Mouse (Mus musculus) CH12.LX (cell line): Measurements from ENCODE around the gene Rft1. TPM values are rescaled to one million over a fixed set of nuclear protein-coding genes. Genes with fewer than 3 reads are reported as not detected.

Source experiments
- DNase-seq: peaks from one replicate; pipeline ENCODE4 v3.0.0-alpha.2; 2013; ENCODE audit errors: extremely low read depth
- H3K27ac ChIP-seq: 2 replicates; pipeline ENCODE4 v1.5.1; 2012; ENCODE audit warnings: low read depth, mild to moderate bottlenecking, control low read depth, moderate library complexity; ENCODE audit not compliant: insufficient read depth
- H3K27me3 ChIP-seq: replicated peaks from 2 replicates; pipeline ENCODE3; 2012; ENCODE audit warnings: inconsistent platforms
- H3K36me3 ChIP-seq, 2 experiments: replicated peaks in 1 of 2; 2 replicates each; pipeline versions ENCODE3 to v1.6.1; 2012; ENCODE audit warnings: inconsistent platforms in 1 of 2, low read length in 1 of 2, mild to moderate bottlenecking in 1 of 2, mixed read lengths in 1 of 2, moderate library complexity in 1 of 2; ENCODE audit not compliant: control insufficient read depth in 1 of 2, insufficient read depth in 1 of 2
- H3K4me1 ChIP-seq, 2 experiments: 2 replicates each; pipeline ENCODE4 v1.6.1; 2012; ENCODE audit warnings: inconsistent platforms in 1 of 2, moderate library complexity in 1 of 2; ENCODE audit not compliant: insufficient read depth in 2 of 2, control insufficient read depth in 1 of 2
- H3K4me2 ChIP-seq: 2 replicates; pipeline ENCODE4 v1.6.1; 2012; ENCODE audit warnings: low read depth, mild to moderate bottlenecking, control low read depth; ENCODE audit not compliant: poor library complexity, insufficient read depth, severe bottlenecking
- H3K4me3 ChIP-seq, 3 experiments: fragments of 150-350 bp in 1 of 3; sonication (generic) in 1 of 3; replicated peaks in 1 of 3; 2 replicates each; pipeline versions ENCODE3 to v1.5.1; 2011 to 2012; ENCODE audit warnings: low read depth in 2 of 3, low read length in 2 of 3, mild to moderate bottlenecking in 2 of 3, moderate library complexity in 2 of 3, control low read depth in 1 of 3, improper control_type of control experiment in 1 of 3, inconsistent platforms in 1 of 3, mixed read lengths in 1 of 3; ENCODE audit not compliant: poor library complexity in 1 of 3
- H3K79me2 ChIP-seq: replicated peaks from 2 replicates; pipeline ENCODE4 v1.6.1; 2012; ENCODE audit warnings: mild to moderate bottlenecking, moderate library complexity; ENCODE audit not compliant: control insufficient read depth, poor library complexity, insufficient read depth, severe bottlenecking; ENCODE audit errors: extremely low read depth
- H3K9ac ChIP-seq: 2 replicates; pipeline ENCODE4 v1.6.1; 2012; ENCODE audit warnings: low read depth, mild to moderate bottlenecking, control low read depth, moderate library complexity; ENCODE audit not compliant: insufficient read depth
- H3K9me3 ChIP-seq: replicated peaks from 2 replicates; pipeline ENCODE3; 2012; ENCODE audit warnings: low read length, inconsistent platforms, mixed read lengths
- BHLHE40 ChIP-seq: IDR thresholded peaks from 2 replicates; pipeline ENCODE4 v1.6.1; 2011; ENCODE audit warnings: mild to moderate bottlenecking, low read depth, low read length, improper control_type of control experiment
- CHD1 ChIP-seq: IDR thresholded peaks from 2 replicates; pipeline ENCODE4 v1.6.1; 2012; ENCODE audit warnings: low read depth, low read length, improper control_type of control experiment, inconsistent platforms
- CHD2 ChIP-seq: IDR thresholded peaks from 2 replicates; pipeline ENCODE4 v1.6.1; 2011; ENCODE audit warnings: low read length, improper control_type of control experiment
- CTCF ChIP-seq, 2 experiments: IDR thresholded peaks in 1 of 2; conservative IDR thresholded peaks in 1 of 2; 2 replicates each; pipeline ENCODE4 v1.5.1; 2011 to 2012; ENCODE audit warnings: low read depth in 2 of 2, low read length in 2 of 2, improper control_type of control experiment in 1 of 2, inconsistent platforms in 1 of 2, mild to moderate bottlenecking in 1 of 2, moderate library complexity in 1 of 2
- GABPA ChIP-seq: IDR thresholded peaks from 2 replicates; pipeline ENCODE4 v1.6.1; 2012; ENCODE audit warnings: low read depth, low read length, improper control_type of control experiment, inconsistent platforms; ENCODE audit not compliant: insufficient replicate concordance
- JUN ChIP-seq: IDR thresholded peaks from 2 replicates; pipeline ENCODE4 v1.6.1; 2011; ENCODE audit warnings: low read depth, mild to moderate bottlenecking, low read length, improper control_type of control experiment, moderate library complexity; ENCODE audit not compliant: insufficient read depth
- MAFK ChIP-seq: IDR thresholded peaks from 2 replicates; pipeline ENCODE4 v1.6.1; 2011; ENCODE audit warnings: low read length, improper control_type of control experiment; ENCODE audit not compliant: insufficient replicate concordance
- MAX ChIP-seq: IDR thresholded peaks from 2 replicates; pipeline ENCODE4 v1.6.1; 2011; ENCODE audit warnings: low read length, improper control_type of control experiment
- MAZ ChIP-seq: IDR thresholded peaks from 2 replicates; pipeline ENCODE4 v1.6.1; 2012; ENCODE audit warnings: low read depth, mild to moderate bottlenecking, inconsistent platforms, low read length, improper control_type of control experiment, moderate library complexity
- MEF2A ChIP-seq: IDR thresholded peaks from 2 replicates; pipeline ENCODE4 v1.6.1; 2014; ENCODE audit warnings: low read depth, mild to moderate bottlenecking, inconsistent platforms, low read length, improper control_type of control experiment, borderline replicate concordance
- NRF1 ChIP-seq: IDR thresholded peaks from 2 replicates; pipeline ENCODE4 v1.6.1; 2014; ENCODE audit warnings: low read depth, mild to moderate bottlenecking, inconsistent platforms, low read length, improper control_type of control experiment, moderate library complexity
- PAX5 ChIP-seq: IDR thresholded peaks from 2 replicates; pipeline ENCODE4 v1.6.1; 2012; ENCODE audit warnings: low read length, inconsistent platforms, mixed read lengths
- POLR2AphosphoS2 ChIP-seq: IDR thresholded peaks from 2 replicates; pipeline ENCODE4 v1.6.1; 2011; ENCODE audit warnings: low read depth, low read length, improper control_type of control experiment
- RCOR1 ChIP-seq: conservative IDR thresholded peaks from 2 replicates; pipeline ENCODE4 v1.6.1; 2012; ENCODE audit warnings: low read depth, mild to moderate bottlenecking, inconsistent platforms, low read length, improper control_type of control experiment
- TBP ChIP-seq: conservative IDR thresholded peaks from 2 replicates; pipeline ENCODE4 v1.6.1; 2011; ENCODE audit warnings: low read depth, low read length, improper control_type of control experiment
- UBTF ChIP-seq: IDR thresholded peaks from 2 replicates; pipeline ENCODE4 v1.6.1; 2012; ENCODE audit warnings: low read depth, mild to moderate bottlenecking, inconsistent platforms, low read length, improper control_type of control experiment, moderate library complexity
- ZNF384 ChIP-seq: IDR thresholded peaks from 2 replicates; pipeline ENCODE4 v1.6.1; 2012; ENCODE audit warnings: low read depth, low read length, improper control_type of control experiment, inconsistent platforms
- dilution Hi-C: fragments of 300-500 bp; cut with MboI; formaldehyde crosslinking; loops from 2 replicates; pipeline ENCODE4 v1.14.3; 2020; ENCODE audit warnings: low sequenced_read_pairs; ENCODE audit not compliant: extremely low pct_unique_long_range_greater_than_20kb, extremely low pct_ligation_motif_present
- in situ Hi-C: fragments of 300-500 bp; cut with MboI; formaldehyde crosslinking; loops from 3 replicates; pipeline ENCODE4 v1.14.3; 2019; ENCODE audit warnings: low sequenced_read_pairs, low pct_ligation_motif_present, low pct_unique_long_range_greater_than_20kb, mixed read lengths
- polyA plus RNA-seq: library from polyadenylated mRNA; unstranded; fragments of >175 nt; gene quantifications from 2 replicates; pipeline ENCODE4 v1.2.1, GENCODE M21; 2012; ENCODE audit warnings: low read depth; ENCODE audit not compliant: insufficient read length
- total RNA-seq, 2 experiments: library from RNA; depleted of rRNA; stranded (reverse); fragments of 300-350 nt in 1 of 2; fragments of >200 nt in 1 of 2; gene quantifications; 2 replicates each; pipeline ENCODE4 v1.2.3; 2012 to 2014

Rft1 gene
- total and polyA plus RNA-seq, 3 experiments = 13.5 to 26.0 (median 17.7) TPM

DNA sequence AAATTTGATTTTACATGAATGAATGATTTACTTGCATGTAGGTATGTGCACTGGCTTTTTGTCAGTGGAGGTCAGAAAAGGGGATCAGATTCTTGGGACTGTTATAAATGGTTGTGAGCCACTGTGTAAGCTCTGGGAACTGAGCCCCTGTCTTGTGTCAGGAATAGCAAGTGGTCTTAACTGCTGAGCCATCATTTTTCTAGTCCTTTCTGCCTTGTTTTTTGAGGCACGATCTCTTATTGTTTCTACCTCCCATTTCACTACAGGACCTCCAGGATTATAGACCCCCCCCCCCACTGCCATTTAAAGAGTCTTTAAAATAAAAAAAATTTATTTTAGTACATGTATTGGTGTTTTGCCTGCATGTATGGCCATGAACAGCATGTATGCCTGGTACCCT lies 67.7 kb downstream of the Rft1 start:
- Histone ChIP-seq H3K4me2 (no peak overlapping the region), H3K9me3 (no peaks in the 10 kb centered on the region), H3K4me1 (peaks cover 3 to 7% of the 10 kb centered on the region in 2 experiments; a peak in 3 of 4 replicates), H3K4me3 (no peak overlapping the region), H3K79me2 (peaks cover 44% of the 10 kb centered on the region), H3K36me3 (no peaks in the 10 kb centered on the region), H3K27ac (no peak overlapping the region), H3K27me3 (peaks cover 2% of the 10 kb centered on the region), H3K9ac (no peak overlapping the region)
- TF ChIP-seq GABPA = no peak
- TF ChIP-seq MAFK = peak; percentile 68; the same call in 1 of the 2 replicates
- DNase-seq = no peak
- in situ Hi-C loops = no loop called here
- dilution Hi-C loops = no loop called here

DNA sequence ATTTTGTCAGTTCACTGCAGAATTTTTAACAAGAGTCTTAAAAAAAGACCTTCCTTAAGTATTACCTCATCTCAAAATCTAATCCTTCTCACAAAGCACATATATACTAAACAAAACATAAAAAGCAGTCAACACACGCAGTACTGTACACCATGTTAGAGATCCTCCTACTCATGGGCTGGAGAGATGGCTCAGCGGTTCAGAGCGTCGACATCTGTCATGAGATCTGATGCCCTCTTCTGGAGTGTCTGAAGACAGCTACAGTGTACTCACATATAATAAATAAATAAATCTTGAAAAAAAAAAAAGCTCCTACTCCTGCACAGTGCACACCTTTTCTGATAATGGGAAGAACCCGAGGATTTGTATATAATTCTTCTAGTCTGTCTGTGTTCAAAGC lies 68.2 kb downstream of the Rft1 start:
- no peak for TF ChIP-seq MAFK
- no peak for TF ChIP-seq MEF2A
- no peak for TF ChIP-seq PAX5
- TF ChIP-seq TBP = no peak
- TF ChIP-seq BHLHE40 = no peak
- TF ChIP-seq JUN = no peak
- no peak; a peak in 1 of 4 replicates for TF ChIP-seq CTCF (conservative IDR thresholded peaks at IDR 0.05 in 1 of 2, IDR thresholded peaks at IDR 0.05 in 1 of 2; ENCODE audit: low read depth in 2 of 2, low read length in 2 of 2)
- TF ChIP-seq GABPA = no peak
- TF ChIP-seq ZNF384 = no peak
- TF ChIP-seq CHD2 = no peak
- TF ChIP-seq UBTF = no peak
- no peak overlapping the region for H3K9ac ChIP-seq
- no peak overlapping the region for H3K4me2 ChIP-seq
- no peak overlapping the region for H3K27ac ChIP-seq
- H3K79me2 ChIP-seq = peaks cover 41% of the 10 kb centered on the region
- H3K4me3 ChIP-seq = no peak overlapping the region
- no peak for DNase-seq
- H3K36me3 ChIP-seq = no peaks in the 10 kb centered on the region
- dilution Hi-C loops (no loop called here), in situ Hi-C loops (no loop called here)
- no peaks in the 10 kb centered on the region for H3K9me3 ChIP-seq
- H3K4me1 ChIP-seq = peaks cover 3% of the 10 kb centered on the region in 2 experiments; a peak in 1 of 4 replicates
- peaks cover 2% of the 10 kb centered on the region for H3K27me3 ChIP-seq

DNA sequence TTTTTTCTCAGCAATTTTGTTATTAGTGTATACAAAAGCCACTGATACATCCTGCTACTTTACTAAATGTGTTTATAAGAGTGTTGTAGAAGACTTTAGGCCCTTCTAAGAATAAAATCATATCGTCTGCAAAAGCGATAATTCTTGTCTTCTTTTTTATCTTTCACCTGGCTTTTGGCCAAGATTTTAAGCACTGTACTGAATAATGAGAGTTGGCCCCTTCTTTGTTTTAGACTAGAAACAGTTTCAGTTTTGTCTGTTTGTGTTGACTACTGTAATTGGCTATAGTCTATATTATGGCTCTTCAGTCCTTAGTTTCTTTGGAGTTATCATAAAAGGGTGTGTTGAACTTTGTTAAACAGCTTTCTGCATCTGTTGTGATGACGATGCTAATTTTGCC lies 77.7 kb downstream of the Rft1 start:
- dilution Hi-C loops = no loop called here

More for the DNA sequence above, 77.7 kb downstream of the Rft1 start:
- Histone ChIP-seq H3K4me3 (no peak overlapping the region), H3K27ac (no peak overlapping the region), H3K4me1 (0 out of 4 replicates have a peak, but pooled peaks cover 0 to 2% of the 10 kb centered on the region in 2 experiments), H3K36me3 (peaks cover 0 to 3% of the 10 kb centered on the region in 2 experiments), H3K9me3 (no peaks in the 10 kb centered on the region), H3K4me2 (no peak overlapping the region), H3K9ac (no peak overlapping the region), H3K27me3 (no peaks in the 10 kb centered on the region), H3K79me2 (peaks cover 8% of the 10 kb centered on the region; the same call in 1 of the 2 replicates)
- in situ Hi-C loops = no loop called here
- no peak for DNase-seq
- TF ChIP-seq CHD1 = no peak
- TF ChIP-seq POLR2AphosphoS2 = no peak
- TF ChIP-seq CHD2 = no peak
- TF ChIP-seq RCOR1 = no peak
- no peak for TF ChIP-seq MAFK
- TF ChIP-seq TBP = no peak
- TF ChIP-seq MAZ = no peak
- no peak for TF ChIP-seq ZNF384
- no peak for TF ChIP-seq MAX
- no peak for TF ChIP-seq NRF1
